Mouse (Mus musculus) embryonic facial prominence, embryonic 11.5 days (tissue): ENCODE measurements around the gene Ms4a6b. TPM values are rescaled to one million over a fixed set of nuclear protein-coding genes. Genes with fewer than 3 reads are reported as not detected.
A peak's percentile ranks its signal among the peaks of the same experiment; 100 is the strongest.
"Not testable (repeated sequence)": the region's sequence is repeated elsewhere in the genome, so short reads cannot be mapped to it uniquely, and the experiment has no call there.

Experiments used
- ATAC-seq: fragments of 200-750 bp; cut with Nextera tagmentation; replicated peaks from 2 replicates; pipeline ENCODE4 v1.8.0; 2017; ENCODE audit warnings: low read depth; ENCODE audit not compliant: insufficient number of reproducible peaks, low FRiP score, low TSS enrichment
- DNase-seq: peaks from one replicate; pipeline ENCODE4 v3.0.0-alpha.2; 2015; ENCODE audit warnings: low spot score
- H3K27ac ChIP-seq: fragments of 300-500 bp; sonication (generic); replicated peaks from 2 replicates; pipeline ENCODE4 v1.5.1; 2014; ENCODE audit warnings: mild to moderate bottlenecking, low read depth, low read length, control low read depth
- H3K27me3 ChIP-seq: fragments of 300-500 bp; sonication (generic); 2 replicates; pipeline ENCODE4 v1.6.1; 2014; ENCODE audit warnings: mild to moderate bottlenecking, low read length, moderate library complexity, mixed read lengths; ENCODE audit not compliant: control insufficient read depth, insufficient read depth
- H3K36me3 ChIP-seq: fragments of 300-500 bp; sonication (generic); replicated peaks from 2 replicates; pipeline ENCODE4 v1.6.1; 2014; ENCODE audit warnings: low read depth, mild to moderate bottlenecking, low read length, moderate library complexity, mixed read lengths; ENCODE audit not compliant: control insufficient read depth, insufficient read depth
- H3K4me1 ChIP-seq: fragments of 300-500 bp; sonication (generic); 2 replicates; pipeline ENCODE4 v1.6.1; 2014; ENCODE audit warnings: low read length, mixed read lengths; ENCODE audit not compliant: control insufficient read depth, insufficient read depth
- H3K4me2 ChIP-seq: fragments of 300-500 bp; sonication (generic); 2 replicates; pipeline ENCODE4 v1.6.1; 2014; ENCODE audit warnings: low read depth, mild to moderate bottlenecking, control low read depth, low read length, moderate library complexity
- H3K4me3 ChIP-seq: fragments of 300-500 bp; sonication (generic); 2 replicates; pipeline ENCODE4 v1.5.1; 2014; ENCODE audit warnings: low read depth, low read length, control low read depth
- H3K9ac ChIP-seq: fragments of 300-500 bp; sonication (generic); replicated peaks from 2 replicates; pipeline ENCODE4 v1.6.1; 2014; ENCODE audit warnings: mild to moderate bottlenecking, control low read depth, low read length
- H3K9me3 ChIP-seq: fragments of 300-500 bp; sonication (generic); replicated peaks from 2 replicates; pipeline ENCODE4 v1.6.1; 2016; ENCODE audit warnings: mild to moderate bottlenecking, low read length, inconsistent platforms, mixed read lengths; ENCODE audit not compliant: control insufficient read depth
- WGBS: fragments of 180-500 bp; shearing (Covaris S2); extraction: QIAGEN DNeasy Blood & Tissue Kit; methylation state at CpG from one replicate; pipeline ENCODE4 v1.1.7; 2014; 5-methylcytosine and 5-hydroxymethylcytosine counted together
- polyA plus RNA-seq: library from polyadenylated mRNA; unstranded; fragments of >200 nt; fragmentation: Nextera tagmentation; extraction: Ambion mirVana; gene quantifications from 2 replicates; pipeline ENCODE4 v1.2.1, GENCODE M21; 2014

The Ms4a6b gene
- polyA plus RNA-seq, 1 experiment from 2014 or later, result 2.7 TPM

DNA sequence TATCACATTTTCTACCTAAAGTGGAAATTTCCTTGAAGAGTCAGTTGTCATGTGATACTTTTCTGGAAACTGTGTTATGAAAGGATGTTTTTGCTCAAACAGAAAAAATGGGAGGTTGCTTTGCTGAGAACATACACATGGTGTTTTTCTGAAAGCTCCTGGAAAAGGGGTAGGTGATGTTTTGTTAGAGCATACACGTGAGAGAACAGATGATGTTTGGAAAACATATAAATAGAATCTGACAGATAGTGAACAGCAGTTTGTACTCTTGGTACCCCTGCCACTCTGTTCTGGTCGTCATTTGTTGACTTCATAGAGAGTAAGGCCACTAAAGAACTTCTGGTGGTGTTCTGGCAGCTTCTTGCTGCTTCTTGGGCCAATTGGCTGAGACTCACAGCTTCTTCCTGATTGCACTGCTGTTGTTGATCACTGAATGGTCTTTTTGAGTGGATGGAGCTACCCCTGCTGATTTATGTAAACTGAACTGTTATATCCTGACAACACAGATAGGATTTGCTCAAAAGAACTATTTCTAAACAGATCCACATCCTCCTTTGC, 17.7 kb downstream of the Ms4a6b start:
- no peaks in the 10 kb centered on the region for H3K27me3 ChIP-seq
- no peaks in the 10 kb centered on the region for H3K9me3 ChIP-seq
- no peak for DNase-seq
- H3K4me1 ChIP-seq, result no peaks in the 10 kb centered on the region
- WGBS, result 75% methylated on average over 2 of the region's 2 CpGs
- no peaks in the 10 kb centered on the region for H3K36me3 ChIP-seq
- ATAC-seq, result no peak
- no peak overlapping the region for H3K9ac ChIP-seq
- no peak overlapping the region for H3K4me3 ChIP-seq
- no peak overlapping the region for H3K27ac ChIP-seq
- H3K4me2 ChIP-seq, result no peak overlapping the region

DNA sequence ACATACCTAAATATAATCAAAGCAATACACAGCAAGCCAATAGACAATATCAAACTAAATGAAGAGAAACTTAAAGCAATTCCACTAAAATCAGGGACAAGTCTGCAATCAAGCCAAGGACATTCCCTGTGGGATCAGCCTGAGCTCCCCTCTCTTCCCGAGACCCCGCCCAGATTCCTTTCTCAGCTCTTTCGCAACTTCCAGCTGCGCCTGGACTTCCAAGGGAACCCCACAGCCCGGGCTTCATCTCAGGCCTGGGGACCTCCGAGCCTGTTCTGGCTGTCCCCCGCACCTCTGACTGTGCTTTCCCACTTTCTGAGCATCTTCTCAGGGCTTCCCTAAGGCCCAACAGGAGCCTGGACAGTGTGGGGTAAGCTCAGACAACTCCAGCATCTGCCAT, 20.3 kb downstream of the Ms4a6b start, which contains the start of gene Ms4a4d:
Gene Ms4a4d (plus strand): TSS at position 209 of the 400 bp plus-strand sequence.
- no peak within 1 kb of the TSS for H3K4me3 ChIP-seq
- no peak within 1 kb of the TSS for H3K27ac ChIP-seq
- H3K9ac ChIP-seq, result no peak within 1 kb of the TSS
- no peaks in the 10 kb centered on the region for H3K4me1 ChIP-seq
- no peaks in the 10 kb centered on the region for H3K9me3 ChIP-seq
- H3K36me3 ChIP-seq, result no peaks in the 10 kb centered on the region
- DNase-seq, result peak; percentile 4
- ATAC-seq, result no peak
- no peak within 1 kb of the TSS for H3K4me2 ChIP-seq
- H3K27me3 ChIP-seq, result no peaks in the 10 kb centered on the region
- 9% methylated on average over 7 of the region's 7 CpGs for WGBS

DNA sequence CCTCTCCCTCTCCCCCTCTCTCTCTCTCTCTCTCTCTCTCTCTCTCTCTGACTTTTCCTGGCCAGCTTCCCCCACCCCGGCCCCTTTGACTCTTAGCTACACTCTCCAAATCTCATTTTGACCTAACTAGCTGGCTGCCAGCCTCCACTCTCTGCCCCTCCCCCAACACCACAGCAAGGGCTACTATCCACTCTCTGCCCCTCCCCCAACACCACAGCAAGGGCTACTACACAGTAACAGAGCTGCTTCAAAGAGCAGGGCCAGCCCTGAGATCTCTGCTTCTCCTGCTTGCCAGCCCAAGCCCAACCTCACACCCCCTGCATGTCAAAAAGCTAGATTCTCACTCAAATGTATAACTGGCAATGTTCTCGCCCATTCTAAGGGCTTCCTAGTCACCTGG, 21.0 kb downstream of the Ms4a6b start:
- Histone ChIP-seq H3K4me3 (no peak overlapping the region), H3K4me2 (no peak overlapping the region), H3K27me3 (no peaks in the 10 kb centered on the region), H3K9me3 (no peaks in the 10 kb centered on the region), H3K9ac (no peak overlapping the region), H3K4me1 (no peaks in the 10 kb centered on the region), H3K27ac (no peak overlapping the region), H3K36me3 (no peaks in the 10 kb centered on the region)
- 14% methylated on average over 2 of the region's 2 CpGs for WGBS
- DNase-seq (peak; percentile 31), ATAC-seq (no peak)

DNA sequence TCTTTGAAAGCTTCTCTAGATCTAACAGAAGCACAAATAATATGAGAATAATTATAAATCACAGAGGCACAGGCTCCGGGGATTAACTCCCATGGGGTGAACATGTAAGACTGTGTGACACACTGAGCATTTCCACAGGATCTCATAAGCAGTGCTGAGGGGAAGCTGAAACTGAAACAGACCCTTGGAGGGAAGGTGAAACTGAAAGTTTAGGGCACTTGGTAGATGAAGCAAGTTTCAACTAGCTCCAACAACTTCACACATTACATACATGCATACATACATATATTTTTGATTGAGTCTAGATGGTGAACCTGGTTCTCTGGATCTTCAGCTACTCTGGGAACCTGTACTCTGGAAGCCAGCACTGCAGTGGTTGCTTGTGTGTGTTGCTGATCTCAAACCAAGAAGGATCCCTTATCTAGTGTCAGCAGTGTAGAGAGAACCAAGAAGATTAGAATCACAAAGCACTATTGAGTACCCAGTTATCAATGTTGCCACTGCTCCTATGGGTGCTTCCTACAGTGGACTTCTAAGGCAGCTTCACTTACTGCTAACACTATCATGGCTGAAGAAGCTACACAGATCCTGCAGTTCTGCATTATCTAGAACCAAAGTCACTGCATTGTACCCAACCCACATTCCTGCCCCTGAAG, 24.0 kb downstream of the Ms4a6b start:
- H3K9me3 ChIP-seq, H3K4me1 ChIP-seq, H3K36me3 ChIP-seq, H3K4me2 ChIP-seq, H3K9ac ChIP-seq, H3K27ac ChIP-seq, ATAC-seq, DNase-seq, H3K4me3 ChIP-seq, H3K27me3 ChIP-seq: not testable (repeated sequence)
- WGBS, result 84% methylated on average over 1 of the region's 1 CpGs

DNA sequence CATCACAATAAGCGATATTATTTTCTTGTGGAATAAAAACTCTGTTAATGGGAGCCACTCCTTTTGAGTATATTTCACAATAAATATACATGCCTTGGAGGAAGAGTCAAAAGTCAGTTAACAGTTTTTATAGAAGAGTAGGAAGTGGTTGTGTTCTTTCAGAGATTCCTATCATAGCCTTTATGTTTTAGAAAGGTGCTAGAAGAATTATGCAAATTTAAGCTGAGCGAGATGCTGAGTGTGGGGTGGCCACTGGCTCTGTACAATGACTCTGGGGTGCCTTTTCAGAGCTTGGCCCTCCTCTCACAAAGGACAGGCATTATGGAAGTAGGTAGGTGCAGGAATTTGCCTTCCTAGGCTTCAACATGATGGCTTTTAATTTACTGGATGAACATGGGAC, 28.1 kb downstream of the Ms4a6b start:
- not testable (repeated sequence) for H3K4me1 ChIP-seq, H3K4me3 ChIP-seq, H3K27ac ChIP-seq, H3K27me3 ChIP-seq, H3K9ac ChIP-seq, DNase-seq, H3K36me3 ChIP-seq, H3K9me3 ChIP-seq, H3K4me2 ChIP-seq, ATAC-seq
- 86% methylated on average over 2 of the region's 2 CpGs for WGBS

DNA sequence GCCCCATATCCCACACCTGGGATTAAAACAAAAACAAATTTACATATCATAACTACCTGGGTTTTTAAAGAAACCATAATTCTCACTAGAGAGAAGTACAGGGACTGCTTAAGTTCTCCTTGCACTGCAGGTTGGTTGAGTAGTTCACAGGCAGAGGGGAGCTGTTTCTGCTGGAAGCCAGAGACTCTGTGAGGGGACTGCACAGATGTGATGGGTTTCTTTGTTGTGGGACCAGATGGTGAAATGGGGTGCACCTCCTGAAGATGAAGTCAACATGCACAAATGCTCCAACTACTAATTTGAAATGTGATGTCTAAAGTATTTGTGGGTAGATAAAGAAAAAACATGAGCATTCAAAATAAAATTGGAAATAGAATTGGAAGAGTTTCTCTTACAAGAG, 31.6 kb downstream of the Ms4a6b start:
- H3K4me2 ChIP-seq, result no peak overlapping the region
- no peaks in the 10 kb centered on the region for H3K4me1 ChIP-seq
- H3K9me3 ChIP-seq, result no peaks in the 10 kb centered on the region
- H3K36me3 ChIP-seq, result no peaks in the 10 kb centered on the region
- DNase-seq (no peak), ATAC-seq (no peak)
- H3K27ac ChIP-seq, result no peak overlapping the region
- no peaks in the 10 kb centered on the region for H3K27me3 ChIP-seq
- no peak overlapping the region for H3K4me3 ChIP-seq
- H3K9ac ChIP-seq, result no peak overlapping the region

DNA sequence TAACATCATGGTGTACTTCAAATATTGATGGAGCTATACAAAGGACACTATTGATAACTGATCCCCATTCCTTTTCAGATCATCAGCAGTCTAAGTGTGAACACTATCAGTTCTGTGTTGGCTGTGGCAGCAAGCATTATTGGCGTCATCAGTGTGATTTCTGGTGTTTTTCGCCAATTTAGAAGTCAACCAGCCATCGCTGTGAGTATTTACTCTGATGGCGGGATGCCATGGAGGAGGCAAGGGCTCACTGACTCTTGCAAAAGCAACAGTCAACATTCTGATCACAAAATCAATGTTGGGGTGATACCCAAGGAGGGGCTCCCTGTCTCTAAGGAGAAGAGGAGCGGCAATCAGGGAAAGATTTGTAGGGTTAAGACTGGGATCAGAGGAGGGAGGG, 38.4 kb downstream of the Ms4a6b start:
- H3K4me1 ChIP-seq, result no peaks in the 10 kb centered on the region
- no peak for ATAC-seq
- no peak for DNase-seq
- H3K9ac ChIP-seq, result no peak overlapping the region
- H3K27ac ChIP-seq, result no peak overlapping the region
- no peaks in the 10 kb centered on the region for H3K36me3 ChIP-seq
- 89% methylated on average over 5 of the region's 5 CpGs for WGBS
- H3K9me3 ChIP-seq, result no peaks in the 10 kb centered on the region
- no peaks in the 10 kb centered on the region for H3K27me3 ChIP-seq
- H3K4me3 ChIP-seq, result no peak overlapping the region
- H3K4me2 ChIP-seq, result no peak overlapping the region

DNA sequence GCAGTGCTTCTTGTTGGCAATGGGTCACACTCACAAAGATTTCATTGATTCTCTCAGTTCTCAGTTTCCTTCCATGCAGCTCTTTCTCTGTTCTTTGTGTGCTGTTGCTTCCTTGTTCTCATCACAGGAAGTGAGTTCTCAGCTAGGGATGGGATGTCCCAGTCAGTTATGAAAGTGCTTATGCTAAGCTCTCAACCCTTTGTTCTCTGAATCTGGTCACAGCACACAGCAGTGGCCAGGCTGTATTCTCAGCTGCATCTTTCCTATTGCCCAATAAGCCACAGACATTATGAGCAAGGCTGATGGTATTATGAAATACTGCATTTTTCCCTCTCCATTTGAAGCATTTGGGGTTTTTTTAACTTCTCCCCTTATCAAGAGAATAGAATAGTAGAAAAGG, 43.2 kb downstream of the Ms4a6b start:
- H3K36me3 ChIP-seq, H3K9me3 ChIP-seq, H3K4me2 ChIP-seq, H3K27ac ChIP-seq, H3K27me3 ChIP-seq, ATAC-seq, H3K4me3 ChIP-seq, H3K9ac ChIP-seq, H3K4me1 ChIP-seq, DNase-seq: not testable (repeated sequence)
